8 mouse cellular contexts compared by ENCODE assay signal in the genomic region with DNA sequence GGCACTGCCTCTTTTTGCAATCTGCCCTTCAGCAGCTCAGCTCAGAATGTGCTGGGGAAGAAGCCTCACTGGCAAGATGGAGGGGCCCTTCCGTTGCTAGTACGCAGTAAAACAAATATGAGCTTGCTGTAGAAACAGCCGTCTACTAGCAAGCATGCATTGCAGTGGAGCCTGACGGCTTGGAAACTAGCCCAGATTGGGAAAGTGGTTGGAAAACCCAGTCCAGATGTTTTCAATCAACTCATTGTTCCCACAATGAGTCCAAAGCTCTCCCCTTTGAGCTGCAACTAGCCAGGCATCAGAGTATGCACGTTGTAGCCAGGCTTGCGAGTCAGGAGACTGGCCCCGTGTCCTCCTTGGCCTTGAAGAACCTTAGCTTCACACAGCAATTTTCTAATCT.
DNase-seq lines count a peak whose midpoint lies in the region; ATAC-seq and TF ChIP-seq lines count a peak whose summit lies in the region.
"Not testable (repeated sequence)": the region's sequence is repeated elsewhere in the genome, so short reads cannot be mapped to it uniquely, and the experiment has no call there.

No protein-coding gene starts in this region.

- whole genome bisulfite sequencing in embryonic facial prominence, embryonic 13.5 days, result no CpG with 5 or more reads among the region's 7 CpGs
- WGBS in heart, postnatal 0 days, result no CpG with 5 or more reads among the region's 7 CpGs
- WGBS in kidney, embryonic 14.5 days, result no CpG with 5 or more reads among the region's 7 CpGs
- no CpG with 5 or more reads among the region's 7 CpGs for WGBS in limb, embryonic 11.5 days
- no CpG with 5 or more reads among the region's 7 CpGs for WGBS in limb, embryonic 14.5 days
- no CpG with 5 or more reads among the region's 7 CpGs for WGBS in lung, embryonic 15.5 days
- WGBS in stomach, embryonic 14.5 days, result no CpG with 5 or more reads among the region's 7 CpGs
- WGBS in stomach, postnatal 0 days, result no CpG with 5 or more reads among the region's 7 CpGs

- not testable (repeated sequence) for H3K9me3 ChIP-seq in embryonic facial prominence, embryonic 13.5 days; heart, postnatal 0 days (replicated peaks; ENCODE audit: control insufficient read depth, low read length); kidney, embryonic 14.5 days (ENCODE audit: control insufficient read depth, low read length); limb, embryonic 11.5 days (ENCODE audit: control insufficient read depth, low read length); limb, embryonic 14.5 days (ENCODE audit: control insufficient read depth, low read length); lung, embryonic 15.5 days; stomach, embryonic 14.5 days (ENCODE audit: control insufficient read depth, low read depth, low read length); stomach, postnatal 0 days (ENCODE audit: control insufficient read depth, low read length)

- H3K4me2 ChIP-seq in embryonic facial prominence, embryonic 13.5 days; heart, postnatal 0 days (ENCODE audit: low read depth, low read length); kidney, embryonic 14.5 days (replicated peaks; ENCODE audit: low read depth, low read length); limb, embryonic 11.5 days (ENCODE audit: low read depth, severe bottlenecking); limb, embryonic 14.5 days (replicated peaks; ENCODE audit: low read depth, low read length, severe bottlenecking); lung, embryonic 15.5 days; stomach, embryonic 14.5 days (replicated peaks; ENCODE audit: low read depth, low read length); stomach, postnatal 0 days (replicated peaks; ENCODE audit: low read depth): not testable (repeated sequence)

- TF ChIP-seq CTCF in heart, postnatal 0 days (IDR thresholded peaks at IDR 0.05; ENCODE audit: low read depth); stomach, postnatal 0 days (IDR thresholded peaks at IDR 0.05; ENCODE audit: low read depth): not testable (repeated sequence)

- H3K36me3 ChIP-seq in embryonic facial prominence, embryonic 13.5 days; heart, postnatal 0 days (replicated peaks; ENCODE audit: control insufficient read depth, insufficient read depth, low read length); kidney, embryonic 14.5 days (ENCODE audit: control insufficient read depth, insufficient read depth, low read length); limb, embryonic 11.5 days (ENCODE audit: control insufficient read depth, insufficient read depth, low read length); limb, embryonic 14.5 days (ENCODE audit: control insufficient read depth, insufficient read depth, low read length); lung, embryonic 15.5 days; stomach, embryonic 14.5 days (ENCODE audit: control insufficient read depth, insufficient read depth, low read length); stomach, postnatal 0 days (ENCODE audit: control insufficient read depth, insufficient read depth, low read length): not testable (repeated sequence)

- not testable (repeated sequence) for H3K27me3 ChIP-seq in embryonic facial prominence, embryonic 13.5 days; heart, postnatal 0 days (ENCODE audit: control insufficient read depth, insufficient read depth, low read length); kidney, embryonic 14.5 days (ENCODE audit: control insufficient read depth, insufficient read depth, low read length); limb, embryonic 11.5 days (ENCODE audit: control insufficient read depth, insufficient read depth, low read length); limb, embryonic 14.5 days (ENCODE audit: control insufficient read depth, insufficient read depth, low read length); lung, embryonic 15.5 days; stomach, embryonic 14.5 days (ENCODE audit: control insufficient read depth, insufficient read depth, low read length); stomach, postnatal 0 days (ENCODE audit: control insufficient read depth, insufficient read depth, low read length)

- DNase-seq in heart, postnatal 0 days (ENCODE audit: low spot score); limb, embryonic 11.5 days (ENCODE audit: low spot score); limb, embryonic 14.5 days (ENCODE audit: low spot score); stomach, postnatal 0 days (ENCODE audit: low spot score): not testable (repeated sequence)

- TF ChIP-seq POLR2A in limb, embryonic 14.5 days (IDR thresholded peaks at IDR 0.05; ENCODE audit: borderline replicate concordance, extremely low read depth, insufficient read depth, insufficient read length), result not testable (repeated sequence)

- H3K4me3 ChIP-seq in embryonic facial prominence, embryonic 13.5 days; heart, postnatal 0 days (ENCODE audit: low read depth, low read length); kidney, embryonic 14.5 days (ENCODE audit: low read length); limb, embryonic 11.5 days (ENCODE audit: low read depth, low read length); limb, embryonic 14.5 days (replicated peaks; ENCODE audit: low read length); lung, embryonic 15.5 days; stomach, embryonic 14.5 days (ENCODE audit: low read depth, low read length); stomach, postnatal 0 days (ENCODE audit: low read depth, low read length): not testable (repeated sequence)

- ATAC-seq in embryonic facial prominence, embryonic 13.5 days (ENCODE audit: insufficient number of reproducible peaks, insufficient read depth, low FRiP score, low TSS enrichment, low read depth), result peak; percentile 74; the same call in 1 of the 2 replicates
- ATAC-seq in heart, postnatal 0 days (ENCODE audit: insufficient read depth, low read depth), result peak; percentile 57
- peak; percentile 57; the same call in 1 of the 2 replicates for ATAC-seq in kidney, embryonic 14.5 days (ENCODE audit: low FRiP score, low TSS enrichment)
- 0 out of 2 replicates have a peak, but pooled peaks have one; percentile 35 for ATAC-seq in limb, embryonic 11.5 days (ENCODE audit: insufficient number of reproducible peaks, low FRiP score, low TSS enrichment, low read depth)
- ATAC-seq in limb, embryonic 14.5 days (ENCODE audit: low FRiP score, low read depth), result peak; percentile 89
- peak; percentile 81; the same call in 1 of the 2 replicates for ATAC-seq in lung, embryonic 15.5 days (ENCODE audit: borderline replicate concordance, extremely low read depth, low FRiP score, low TSS enrichment)
- peak; percentile 49; the same call in 1 of the 2 replicates for ATAC-seq in stomach, embryonic 14.5 days (ENCODE audit: insufficient number of reproducible peaks, insufficient read depth, low FRiP score, low read depth)
- ATAC-seq in stomach, postnatal 0 days (ENCODE audit: low FRiP score, low TSS enrichment), result peak; percentile 54; the same call in 1 of the 2 replicates

- TF ChIP-seq EP300 in heart, postnatal 0 days (IDR thresholded peaks at IDR 0.05; ENCODE audit: low read depth); stomach, postnatal 0 days (optimal IDR thresholded peaks at IDR 0.05): not testable (repeated sequence)

- H3K9ac ChIP-seq in embryonic facial prominence, embryonic 13.5 days; heart, postnatal 0 days (replicated peaks; ENCODE audit: low read depth, low read length); kidney, embryonic 14.5 days (ENCODE audit: low read depth, low read length); limb, embryonic 11.5 days (ENCODE audit: low read length); limb, embryonic 14.5 days (ENCODE audit: low read depth, low read length, severe bottlenecking); lung, embryonic 15.5 days; stomach, embryonic 14.5 days (replicated peaks; ENCODE audit: low read depth, low read length); stomach, postnatal 0 days (ENCODE audit: low read length): not testable (repeated sequence)

- not testable (repeated sequence) for H3K4me1 ChIP-seq in embryonic facial prominence, embryonic 13.5 days; heart, postnatal 0 days (ENCODE audit: control insufficient read depth, insufficient read depth); kidney, embryonic 14.5 days (ENCODE audit: control insufficient read depth, insufficient read depth, low read length); limb, embryonic 11.5 days (ENCODE audit: control insufficient read depth, insufficient read depth, low read length); limb, embryonic 14.5 days (ENCODE audit: control insufficient read depth, insufficient read depth, low read length); lung, embryonic 15.5 days; stomach, embryonic 14.5 days (ENCODE audit: control insufficient read depth, insufficient read depth, low read length); stomach, postnatal 0 days (replicated peaks; ENCODE audit: control insufficient read depth, insufficient read depth)

- H3K27ac ChIP-seq in embryonic facial prominence, embryonic 13.5 days; heart, postnatal 0 days (ENCODE audit: low read depth); kidney, embryonic 14.5 days (ENCODE audit: low read depth, low read length); limb, embryonic 11.5 days (replicated peaks; ENCODE audit: low read depth, low read length); limb, embryonic 14.5 days (replicated peaks; ENCODE audit: low read depth, low read length); lung, embryonic 15.5 days; stomach, embryonic 14.5 days (ENCODE audit: low read length); stomach, postnatal 0 days (replicated peaks): not testable (repeated sequence)

Comparison
In these comparisons a context has a peak if more than half of its experiments do, and no peak if none do; other contexts are left out.
1. ATAC-seq: peak in every context shown above with its lines; median percentile 89 in limb, embryonic 14.5 days; 81 in lung, embryonic 15.5 days; 74 in embryonic facial prominence, embryonic 13.5 days; 57 in heart, postnatal 0 days; 57 in kidney, embryonic 14.5 days; 54 in stomach, postnatal 0 days; 49 in stomach, embryonic 14.5 days; 35 in limb, embryonic 11.5 days.